Mouse (Mus musculus): ENCODE measurements around the gene Mycbp2.

- no peak for TF ChIP-seq POLR2A (IDR thresholded peaks at IDR 0.05; ENCODE audit: low read depth, low read length)
- TF ChIP-seq CTCF (IDR thresholded peaks at IDR 0.05; ENCODE audit: extremely low read depth, insufficient read length, insufficient replicate concordance, low read depth, low read length) = no peak
Measured at GRCm38 (mm10) chr14:103109971-103110370, 236.6 kb downstream of the Mycbp2 start.

Measured in small intestine, adult 2 months (tissue).